Mouse (Mus musculus) kidney, adult 9 months (tissue): ENCODE data around the gene 1700074P13Rik.
A peak's percentile ranks its signal among the peaks of the same experiment; 100 is the strongest.
"Not testable (repeated sequence)": the region's sequence is repeated elsewhere in the genome, so short reads cannot be mapped to it uniquely, and the experiment has no call there.

Experiments used
- DNase-seq: peaks from one replicate; pipeline ENCODE4 v3.0.0; 2022

1700074P13Rik gene

DNA sequence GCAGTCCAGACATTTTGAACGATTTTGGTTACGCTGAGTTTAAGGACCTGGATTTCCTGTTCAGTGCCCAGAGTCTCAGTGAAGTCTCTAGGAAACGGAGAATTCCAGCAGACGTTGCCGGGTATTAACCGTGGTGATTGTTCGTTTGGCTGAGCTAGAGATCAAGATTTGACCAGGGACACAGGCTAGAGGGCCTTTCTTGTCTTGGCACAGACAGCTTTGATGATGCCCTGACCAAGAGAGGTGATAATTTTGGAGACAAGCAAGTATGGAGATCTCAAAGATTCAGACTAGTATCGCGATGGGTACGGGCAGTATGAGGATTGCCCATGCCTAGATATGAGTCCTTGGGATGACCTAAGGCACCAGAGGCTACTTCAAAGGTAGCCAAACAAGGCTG, at the start of gene 1700074P13Rik:
Gene 1700074P13Rik (minus strand): TSS at position 101 of the 400 bp plus-strand sequence.
- no peak for DNase-seq

DNA sequence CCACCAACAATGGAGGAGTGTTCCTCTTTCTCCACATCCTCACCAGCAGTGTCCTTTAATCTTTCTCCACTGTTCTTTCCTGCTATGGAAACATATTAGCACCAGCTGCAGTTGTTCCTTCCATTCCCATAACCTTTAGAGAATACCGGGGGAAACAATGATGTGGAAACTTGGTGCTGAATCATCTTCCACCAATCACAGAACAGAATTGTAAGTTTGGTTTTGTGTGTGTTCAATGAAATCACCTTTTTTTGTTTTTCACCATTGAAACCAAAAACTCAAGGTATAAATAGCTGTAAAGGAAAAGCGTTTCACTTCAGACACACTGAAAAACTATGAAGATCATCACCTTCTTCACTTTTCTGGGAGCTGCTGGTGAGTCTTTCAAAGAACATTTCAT, 24.1 kb upstream of the 1700074P13Rik start, which contains the start of gene 1810009J06Rik:
Gene 1810009J06Rik (plus strand): TSS at position 301 of the 400 bp plus-strand sequence.
- DNase-seq, result not testable (repeated sequence)

DNA sequence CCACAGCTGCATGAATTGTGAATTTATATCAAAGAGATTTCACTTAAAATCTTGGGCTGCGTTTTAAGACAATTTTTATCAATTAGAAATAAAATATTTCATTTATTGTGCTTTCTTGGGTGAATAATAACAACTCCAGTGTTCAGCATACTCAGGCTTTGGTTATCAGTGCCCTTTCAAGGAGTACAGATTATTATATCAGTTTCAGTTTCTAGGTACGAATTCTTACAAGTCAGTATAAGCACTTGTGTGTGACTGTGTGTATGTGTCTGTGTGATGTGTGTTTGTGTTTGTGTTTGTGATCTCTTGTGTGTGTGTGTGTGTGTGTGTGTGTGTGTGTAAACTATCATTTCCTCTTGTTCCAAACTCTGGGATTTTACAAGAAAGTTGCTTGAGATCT, 13.4 kb upstream of the 1700074P13Rik start:
- DNase-seq, result no peak

DNA sequence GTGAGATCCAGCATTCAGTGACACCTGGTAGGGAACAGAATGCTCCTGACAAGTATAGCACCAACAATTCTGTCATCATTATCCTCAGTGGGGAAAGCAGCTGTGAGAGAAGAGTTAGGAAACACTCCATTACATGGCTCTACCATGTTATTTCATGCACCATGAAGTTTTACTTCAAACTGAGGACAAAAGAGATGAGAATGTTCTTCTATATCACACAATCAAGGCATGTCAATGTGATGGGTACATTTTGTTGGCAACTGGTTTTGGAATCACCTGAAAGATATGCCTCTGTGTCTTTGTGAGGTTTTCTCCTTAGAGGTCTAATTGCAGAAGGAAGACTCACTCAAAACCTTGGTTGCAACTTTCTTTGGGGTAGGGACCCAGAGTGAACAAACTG, 11.4 kb upstream of the 1700074P13Rik start, which contains the start of gene Gm4744:
Gene Gm4744 (minus strand): TSS at position 101 of the 400 bp plus-strand sequence.
- DNase-seq, result no peak

DNA sequence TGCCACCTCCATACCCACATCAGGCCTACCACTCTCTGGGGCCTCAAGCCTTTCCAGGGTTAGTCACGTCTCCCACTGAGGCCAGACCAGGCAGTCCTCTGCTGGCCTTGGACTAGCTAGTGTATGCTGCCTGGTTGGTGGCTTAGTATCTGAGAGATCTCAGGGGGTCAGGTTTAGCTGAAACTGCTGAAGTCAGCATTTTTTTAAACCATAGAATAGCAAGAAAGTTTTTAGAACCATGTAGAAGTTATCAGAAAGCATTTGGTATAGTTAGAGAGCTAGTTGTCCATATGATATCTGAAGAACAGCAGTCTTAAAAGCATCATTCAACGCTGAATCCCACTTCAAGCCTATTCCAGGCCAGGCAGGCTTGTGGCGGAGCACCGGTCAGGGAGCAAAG, 20.4 kb downstream of the 1700074P13Rik start:
- DNase-seq, result no peak

DNA sequence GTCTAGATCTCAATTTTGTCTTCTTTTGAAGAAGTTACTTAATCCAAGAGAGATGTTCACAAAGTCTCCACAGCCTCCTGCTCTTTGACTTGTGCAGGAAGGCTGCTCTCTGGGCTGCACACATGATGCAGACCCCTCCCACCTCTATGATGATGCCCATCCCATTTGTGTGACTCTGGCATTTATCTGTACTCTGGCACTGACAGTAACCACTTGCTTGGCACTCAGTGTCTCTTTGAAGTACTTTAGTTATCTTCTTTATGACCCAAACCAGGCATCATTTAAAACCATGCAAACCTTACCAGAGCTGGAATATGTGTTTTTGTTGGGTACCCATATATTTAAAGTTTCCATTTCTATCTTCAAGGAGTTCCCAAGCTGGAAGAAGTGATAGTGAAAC, 40.1 kb downstream of the 1700074P13Rik start, which contains the start of gene Prss58:
Gene Prss58 (minus strand): TSS at position 101 of the 400 bp plus-strand sequence.
- no peak for DNase-seq

DNA sequence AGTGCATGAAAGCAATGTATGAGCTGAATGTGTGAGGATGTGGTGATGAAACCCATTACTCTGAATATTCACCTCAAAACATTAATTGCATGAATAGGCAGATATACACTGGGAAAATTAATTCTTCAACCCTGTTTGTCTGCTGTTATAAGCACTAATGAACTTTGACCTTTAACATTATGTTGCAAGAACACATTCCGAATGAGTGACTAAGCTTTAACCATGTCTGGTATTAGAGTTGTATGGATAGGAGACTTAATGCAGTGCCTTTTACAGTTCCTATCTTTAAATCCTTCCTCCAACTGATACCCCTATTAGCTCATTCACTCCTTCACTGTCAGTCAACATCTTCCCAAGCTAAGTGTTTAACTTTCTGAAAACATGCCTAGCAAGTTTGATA, 45.6 kb downstream of the 1700074P13Rik start:
- no peak for DNase-seq

DNA sequence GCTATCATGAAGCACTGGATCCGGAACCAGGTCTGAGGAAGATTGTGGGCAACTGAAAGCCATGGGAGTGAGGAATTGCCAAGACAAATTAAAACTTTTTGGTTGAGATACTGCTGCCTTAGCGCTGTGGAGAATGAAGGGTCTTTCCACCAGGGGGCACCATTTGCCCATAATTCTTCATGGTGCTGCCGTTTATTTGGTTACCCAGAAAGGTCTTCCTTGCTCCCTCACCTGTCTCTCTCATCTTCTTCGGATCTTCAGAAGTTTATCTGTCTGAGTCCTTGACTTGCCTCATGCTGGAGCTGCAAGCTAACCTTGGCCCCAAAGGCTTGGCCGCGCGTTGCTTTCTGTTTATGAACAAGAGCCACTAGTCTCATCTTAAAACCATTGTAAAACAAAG, 46.8 kb downstream of the 1700074P13Rik start:
- DNase-seq, result peak; percentile 37

DNA sequence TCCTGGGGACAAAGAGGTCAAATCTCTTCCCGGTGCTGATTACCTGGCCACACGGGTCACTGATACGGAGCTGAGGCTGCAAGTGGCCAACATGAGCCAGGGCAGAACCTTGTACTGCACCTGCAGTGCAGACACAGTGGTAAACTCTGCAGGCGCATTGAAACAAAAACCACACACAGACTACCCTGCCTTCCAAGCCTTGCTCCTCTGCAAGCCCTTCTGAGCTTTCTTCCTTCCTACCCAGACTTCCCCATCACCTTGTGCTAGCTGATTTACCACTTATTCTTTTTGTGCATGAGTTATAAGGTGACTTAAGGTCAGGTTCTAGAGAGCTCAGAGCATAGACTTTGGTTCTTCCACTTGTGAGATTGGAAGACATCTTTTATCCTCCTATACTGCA, 48.6 kb downstream of the 1700074P13Rik start:
- no peak for DNase-seq

DNA sequence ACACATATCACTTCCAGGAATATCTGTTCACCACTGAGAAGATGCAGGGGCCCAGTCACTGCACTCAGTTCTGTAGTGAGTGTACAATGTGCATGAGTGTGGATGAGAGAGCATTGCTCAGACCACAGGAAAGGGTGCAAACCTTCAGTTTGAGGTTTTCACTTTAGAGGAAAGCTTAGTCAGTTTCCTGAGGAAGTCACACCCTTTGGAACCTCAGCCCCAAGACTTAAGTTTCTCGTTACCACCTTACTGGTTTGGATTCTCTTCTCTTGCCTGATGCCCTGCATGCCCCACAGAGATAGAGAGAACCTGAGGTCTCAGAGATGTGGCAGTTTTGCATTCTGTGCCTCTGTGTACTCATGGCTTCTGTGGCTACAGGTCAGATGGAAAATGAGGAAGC, 49.4 kb downstream of the 1700074P13Rik start:
- no peak for DNase-seq

DNA sequence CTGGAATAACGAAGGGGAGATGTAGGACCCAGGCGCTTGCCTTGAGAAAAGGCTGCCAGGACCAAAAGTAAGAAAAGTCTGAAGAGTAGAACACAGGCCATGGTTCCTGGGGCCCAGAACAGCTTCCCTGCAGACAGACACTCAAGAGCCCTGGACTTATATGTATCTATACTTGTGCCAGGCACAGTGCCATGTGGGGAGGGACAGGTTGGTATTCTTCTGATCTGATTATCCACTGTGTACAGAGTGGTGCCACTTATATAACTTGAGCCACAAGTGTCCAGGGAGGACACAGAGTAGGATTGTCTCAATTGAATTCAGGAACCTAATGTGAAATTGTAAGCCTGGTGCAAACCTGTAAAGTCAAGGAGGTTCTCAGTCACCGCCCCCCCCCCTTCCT, 53.0 kb downstream of the 1700074P13Rik start, which contains the start of gene Moxd2:
Gene Moxd2 (minus strand): TSS at position 101 of the 400 bp plus-strand sequence.
- no peak for DNase-seq
